Mouse (Mus musculus) brain, adult 2 months (tissue): ENCODE data around the gene Gm44503.

Experiments used
- DNase-seq: peaks from one replicate; pipeline ENCODE4 v3.0.0; 2011; ENCODE audit warnings: low read depth, low spot score

Gene Gm44503

DNA sequence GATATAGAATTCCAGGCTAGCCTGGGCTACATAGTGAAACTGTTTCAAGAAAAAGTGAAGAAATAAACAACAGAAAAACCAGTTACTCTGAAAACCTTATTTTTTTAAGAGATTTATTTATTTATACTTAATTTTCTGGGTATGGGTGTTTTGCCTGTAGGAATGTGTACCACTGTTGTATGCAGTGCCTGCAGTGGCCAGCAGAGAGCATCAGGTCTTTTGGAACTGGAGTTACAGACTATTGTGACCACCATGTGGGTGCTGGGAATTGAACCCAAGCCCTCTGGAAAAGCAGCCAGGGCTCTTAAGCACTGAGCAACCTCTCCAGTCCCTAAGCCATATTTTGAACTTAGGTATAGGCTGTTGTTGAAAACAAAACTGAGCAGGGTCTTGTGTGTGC lies 14.3 kb downstream of the Gm44503 start:
- DNase-seq = no peak

DNA sequence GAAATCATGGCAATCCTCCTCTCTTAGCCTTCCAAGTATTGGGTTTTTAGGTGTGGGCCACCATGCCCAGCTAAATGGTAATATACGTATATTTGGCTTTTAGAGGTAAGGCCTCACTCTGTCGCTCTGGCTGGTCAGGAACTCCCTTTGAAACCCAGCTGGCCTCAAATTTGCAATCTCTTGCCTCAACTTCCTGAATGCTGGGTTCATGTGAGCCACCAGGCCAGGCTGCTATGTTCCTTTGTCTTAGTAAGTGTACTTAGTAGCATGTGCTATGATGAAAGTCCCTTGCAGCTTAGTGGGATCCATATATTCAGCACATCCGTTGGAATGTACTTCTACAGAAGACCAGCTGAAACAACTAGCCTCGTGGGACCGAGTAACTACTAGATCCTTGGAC lies 16.1 kb downstream of the Gm44503 start:
- DNase-seq = no peak

DNA sequence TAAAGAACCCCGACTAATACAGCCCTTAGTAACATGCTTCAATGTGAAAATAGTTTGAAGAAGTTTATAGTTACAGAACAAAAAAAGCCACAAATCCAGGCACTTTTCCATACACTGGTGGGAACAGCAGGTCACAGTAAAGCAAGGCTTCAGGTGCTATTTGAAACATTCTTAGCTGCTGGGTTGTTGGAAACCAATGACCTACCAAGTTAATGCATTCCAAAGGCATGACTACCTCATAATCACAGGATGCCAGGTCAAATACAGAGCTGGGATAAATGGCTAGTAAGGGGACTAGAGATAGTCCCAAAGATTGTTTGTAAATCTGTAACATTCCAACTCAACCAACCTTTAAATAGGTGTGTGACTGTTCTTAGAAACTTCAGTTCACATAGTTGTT lies 16.6 kb downstream of the Gm44503 start:
- no peak for DNase-seq

DNA sequence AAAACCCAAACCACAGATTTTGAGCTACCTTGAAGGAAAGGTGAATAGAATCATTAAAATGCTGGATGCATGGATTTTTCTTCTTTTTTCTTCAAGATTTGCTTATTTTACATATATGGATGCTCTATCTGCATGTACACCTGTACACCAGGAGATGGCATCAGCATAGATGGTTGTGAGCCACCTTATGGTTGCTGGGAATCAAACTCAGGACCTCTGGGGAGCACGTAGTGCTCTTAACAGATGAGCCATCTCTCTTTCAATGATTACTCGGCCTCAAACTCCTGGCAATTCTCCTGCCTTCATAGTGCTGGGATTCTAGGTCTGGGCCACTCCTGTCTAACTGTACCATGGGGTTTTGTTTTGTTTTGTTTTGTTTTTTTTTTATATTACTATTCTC lies 24.4 kb downstream of the Gm44503 start:
- DNase-seq = no peak

DNA sequence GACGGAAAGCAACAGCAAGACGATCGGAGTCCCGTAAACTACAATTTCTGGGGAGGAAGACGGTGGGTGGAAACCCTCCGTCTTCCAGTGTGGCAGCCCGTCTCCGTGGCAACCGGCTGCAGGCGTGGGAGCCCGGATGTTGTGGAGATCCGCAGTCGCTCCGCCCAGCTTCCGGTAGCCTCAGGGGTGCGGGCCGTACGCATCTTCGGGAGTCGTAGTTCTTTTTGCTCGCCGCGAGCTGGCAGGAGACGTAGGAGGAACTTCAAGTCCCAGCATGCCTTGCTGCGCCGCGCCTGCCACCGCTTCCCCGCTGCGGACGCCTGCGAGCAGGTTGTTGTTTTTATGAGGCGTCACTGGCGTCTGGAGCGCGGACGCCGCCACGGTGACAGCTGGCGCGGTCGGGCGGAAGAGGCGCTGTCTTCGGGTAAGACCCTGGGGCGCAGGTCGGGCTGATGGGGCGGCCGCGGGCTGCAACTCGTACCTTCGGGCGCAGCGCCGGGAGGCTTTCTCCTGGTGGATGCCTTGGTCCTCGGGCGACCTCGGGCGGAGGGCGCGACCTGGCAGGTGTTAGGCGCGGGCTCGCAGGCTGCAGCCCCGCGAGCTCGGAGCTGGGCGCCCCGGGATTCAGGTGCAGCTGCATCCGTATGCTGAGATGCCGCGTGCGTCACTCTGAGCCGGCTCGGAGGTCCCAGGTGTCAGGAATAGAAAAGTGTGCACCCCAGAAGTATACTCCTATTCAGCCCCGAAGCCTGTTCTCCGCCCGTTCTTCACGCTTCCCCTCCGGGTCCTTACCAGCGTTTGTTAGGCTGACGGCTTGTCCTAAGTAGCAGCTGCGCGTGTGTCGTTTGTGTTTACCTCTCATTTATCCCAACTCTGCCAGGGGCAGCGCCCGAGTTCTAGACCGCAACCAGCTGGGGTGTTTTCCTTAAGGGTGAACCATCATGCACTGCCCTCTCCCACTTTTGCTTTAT lies 26.9 kb downstream of the Gm44503 start, which contains the start of the genes Ccpg1os and Ccpg1:
Gene Ccpg1os (minus strand): TSS at position 133 of the 971 bp plus-strand sequence.
Gene Ccpg1 (plus strand): TSS at position 180 of the 971 bp plus-strand sequence.
- DNase-seq = peak; percentile 100

DNA sequence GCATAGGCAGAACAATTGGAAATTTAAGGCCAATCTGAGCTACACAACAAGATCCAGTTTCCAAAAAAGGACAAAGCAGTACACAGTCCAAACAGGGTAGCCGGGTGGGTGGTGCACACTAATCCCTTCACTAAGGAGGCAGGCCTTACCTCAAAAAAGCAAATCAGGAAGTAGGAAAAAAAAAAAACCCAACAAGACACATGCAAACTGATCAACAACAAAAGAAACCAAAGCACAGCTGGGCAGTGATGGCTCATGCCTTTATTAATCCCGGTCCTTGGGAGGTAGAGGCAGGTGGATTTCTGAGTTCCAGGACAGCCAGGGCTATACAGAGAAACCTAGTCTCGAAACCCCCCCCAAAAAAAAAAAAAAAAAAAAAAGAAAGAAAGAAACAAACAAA lies 29.1 kb downstream of the Gm44503 start:
- no peak for DNase-seq

DNA sequence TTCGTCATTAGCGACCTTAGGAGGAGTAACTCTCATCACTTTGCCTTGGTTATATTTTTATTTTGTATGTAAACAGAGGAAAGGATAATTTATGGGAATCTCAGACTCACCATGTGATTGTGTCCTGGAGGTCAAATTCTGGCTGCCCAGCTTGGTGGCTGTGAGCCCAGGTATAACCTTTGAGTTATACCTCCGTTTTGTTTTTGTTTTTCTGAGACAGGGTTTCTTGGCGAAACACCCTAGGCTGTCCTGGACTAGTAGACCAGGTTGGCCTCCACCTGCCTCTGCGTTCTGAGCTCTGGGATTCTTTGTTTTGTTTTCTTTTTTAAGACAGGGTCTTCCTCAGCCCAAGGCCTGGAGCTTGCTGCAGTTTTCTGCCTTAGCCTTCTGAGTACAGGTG lies 30.1 kb downstream of the Gm44503 start:
- DNase-seq = no peak

DNA sequence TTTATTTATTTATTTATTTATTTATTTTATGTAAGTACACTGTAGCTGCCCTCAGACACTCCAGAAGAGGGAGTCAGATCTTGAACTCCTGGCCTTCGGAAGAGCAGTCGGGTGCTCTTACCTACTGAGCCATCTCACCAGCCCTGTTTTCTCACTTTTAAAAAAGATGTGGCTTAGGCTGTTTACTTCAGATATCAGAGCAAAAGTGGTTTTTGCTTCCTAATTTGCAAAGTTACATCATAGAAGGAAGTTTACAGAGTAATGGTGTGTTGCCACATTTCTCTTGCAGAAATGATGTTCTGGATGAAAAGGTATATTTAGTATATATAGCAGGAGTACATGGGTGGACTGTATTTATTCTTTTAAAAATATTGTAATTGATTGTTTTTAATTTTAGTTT lies 32.8 kb downstream of the Gm44503 start:
- DNase-seq = no peak

DNA sequence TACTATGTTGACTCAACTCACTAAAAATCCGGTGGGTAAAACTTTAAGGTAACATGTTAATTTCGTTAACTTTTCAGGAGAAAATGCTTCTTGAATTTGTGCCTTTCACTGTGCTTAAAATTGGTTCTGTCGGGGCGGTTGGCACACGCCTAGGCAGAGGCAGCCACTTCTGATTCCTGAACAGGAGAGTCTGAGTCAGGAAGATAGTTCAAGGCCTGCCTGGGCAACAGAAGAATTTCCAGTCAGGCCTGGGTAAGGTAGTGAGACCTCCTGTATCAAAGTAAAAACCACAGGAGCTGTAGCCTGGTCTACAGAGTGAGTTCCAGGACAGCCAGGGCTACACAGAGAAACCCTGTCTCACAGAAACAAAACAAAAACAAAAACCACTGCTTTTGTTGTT lies 33.9 kb downstream of the Gm44503 start:
- no peak for DNase-seq

DNA sequence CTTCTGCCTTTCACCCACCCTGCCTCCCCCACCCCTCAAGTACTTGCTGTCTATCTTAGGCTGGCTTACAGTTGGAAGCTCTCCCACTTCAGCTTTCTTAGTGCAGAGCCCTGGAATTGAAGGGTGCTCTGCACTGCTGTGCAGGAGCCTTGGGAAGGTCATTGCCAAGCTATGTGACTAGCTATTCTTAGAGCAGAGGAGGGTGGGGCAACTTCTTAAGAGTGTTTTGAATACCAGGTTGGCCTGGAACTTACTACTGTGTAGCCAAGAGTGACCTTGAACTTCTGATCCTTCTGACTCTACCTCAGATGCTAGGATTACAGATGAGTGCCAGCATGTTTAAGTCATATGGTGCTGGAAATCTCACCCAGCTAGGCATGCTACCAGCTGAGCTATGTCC lies 37.5 kb downstream of the Gm44503 start:
- no peak for DNase-seq

DNA sequence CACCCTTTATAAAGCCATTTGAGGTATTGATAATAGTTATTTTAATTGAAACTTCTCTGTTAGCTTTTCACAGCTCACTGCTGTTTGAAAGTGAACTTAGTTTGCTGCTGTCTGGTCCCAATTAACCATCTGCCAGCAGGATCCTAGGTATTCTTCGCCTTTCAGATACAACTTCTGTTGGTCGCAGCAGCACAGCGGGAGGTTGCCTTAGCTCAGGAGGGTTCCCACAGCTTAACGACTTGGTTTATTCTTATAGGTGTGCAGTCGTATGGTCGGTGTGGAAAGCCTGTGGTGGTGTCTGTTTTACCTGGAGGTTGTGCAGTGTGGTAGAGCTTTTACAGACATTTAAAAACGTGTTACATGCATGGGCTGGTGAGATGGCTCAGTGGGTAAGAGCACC lies 38.2 kb downstream of the Gm44503 start:
- DNase-seq = no peak

DNA sequence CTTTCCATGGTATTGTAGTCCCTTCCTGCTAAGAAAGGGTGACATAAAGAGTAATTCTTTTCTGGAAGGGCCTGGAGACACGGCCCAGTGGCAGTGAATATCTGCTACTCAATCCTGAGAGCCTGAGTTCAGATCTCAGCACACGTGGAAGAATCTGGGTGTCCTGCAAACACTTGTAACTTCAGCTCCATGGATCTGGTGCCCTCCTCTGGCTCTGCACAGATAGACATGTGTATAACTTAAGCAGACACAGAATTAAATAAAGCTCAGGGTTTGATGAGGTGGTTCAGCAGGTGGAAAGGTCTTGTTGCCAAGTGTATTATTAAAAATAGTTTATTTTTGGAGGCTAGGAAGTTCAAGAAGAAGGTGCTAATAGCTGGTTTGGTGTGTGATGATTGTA lies 41.8 kb downstream of the Gm44503 start:
- DNase-seq = no peak

DNA sequence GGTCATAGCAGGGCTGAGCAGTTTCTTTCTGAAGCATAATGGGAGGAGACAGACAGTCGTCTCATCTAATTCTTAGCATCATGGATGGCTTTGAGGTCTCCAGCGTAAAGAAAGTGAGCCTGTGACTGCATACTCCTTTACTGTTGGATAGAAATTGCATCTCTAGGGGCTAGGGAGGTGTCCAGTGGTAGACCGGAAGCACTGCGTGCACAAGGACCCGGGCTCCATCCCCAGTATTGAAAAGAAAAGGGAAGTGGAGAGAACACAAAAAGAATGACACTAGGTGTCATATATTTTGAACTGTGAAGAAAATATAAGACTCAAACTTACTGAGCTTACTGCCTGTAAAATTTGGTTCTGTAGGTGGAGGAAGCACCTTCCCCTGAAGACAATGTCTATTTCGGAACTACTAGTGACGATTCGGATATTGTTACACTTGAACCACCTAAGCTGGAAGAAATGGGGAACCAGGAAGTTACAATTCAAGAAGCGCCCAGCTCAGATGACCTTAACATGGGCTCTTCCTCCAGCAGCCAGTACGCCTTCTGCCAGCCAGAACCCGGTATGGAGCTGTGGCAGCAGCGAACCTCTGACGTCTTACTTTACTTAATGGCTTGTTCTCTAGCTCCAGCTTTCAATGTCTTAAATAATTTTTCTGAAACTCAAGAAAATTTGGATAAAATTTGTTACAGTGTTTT lies 42.8 kb downstream of the Gm44503 start:
- no peak for DNase-seq

DNA sequence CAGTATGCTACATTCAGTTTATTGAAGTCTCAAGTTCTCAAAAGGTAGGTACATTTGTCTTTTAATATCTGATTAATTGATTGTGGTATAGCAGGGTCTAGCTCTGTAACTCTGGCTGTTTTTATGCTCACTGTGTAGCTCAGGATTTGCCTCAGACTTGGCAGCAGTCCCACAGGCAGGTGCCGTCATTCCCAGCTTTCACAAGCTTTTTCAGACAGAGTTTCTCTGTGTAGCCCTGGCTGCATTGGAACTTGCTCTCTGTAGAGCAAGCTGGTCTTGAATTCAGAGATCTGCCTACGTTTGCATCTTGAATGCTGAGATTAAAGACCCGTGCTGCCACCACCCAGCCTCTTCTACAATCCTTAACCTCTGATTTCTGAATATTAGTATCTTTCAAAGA lies 43.5 kb downstream of the Gm44503 start:
- no peak for DNase-seq

DNA sequence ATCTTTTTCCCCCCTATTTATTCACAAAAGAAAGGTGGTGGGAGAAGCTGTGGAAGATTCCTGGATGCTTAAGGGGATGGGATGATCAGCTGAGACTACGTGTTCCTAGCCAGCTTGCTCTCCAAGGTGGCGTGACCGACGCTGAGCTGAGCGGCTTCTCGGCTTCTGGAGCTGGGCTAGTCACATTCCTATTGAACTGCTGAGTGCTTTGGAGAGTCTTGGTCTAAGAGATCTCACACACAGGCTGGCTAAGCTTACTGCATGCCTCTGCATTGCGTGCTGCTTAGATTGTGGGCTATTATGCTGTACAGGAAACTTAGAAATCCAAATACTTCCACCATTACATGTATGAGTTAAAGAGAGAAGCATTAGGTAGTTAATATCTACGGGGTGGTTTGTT lies 45.4 kb downstream of the Gm44503 start:
- DNase-seq = no peak

DNA sequence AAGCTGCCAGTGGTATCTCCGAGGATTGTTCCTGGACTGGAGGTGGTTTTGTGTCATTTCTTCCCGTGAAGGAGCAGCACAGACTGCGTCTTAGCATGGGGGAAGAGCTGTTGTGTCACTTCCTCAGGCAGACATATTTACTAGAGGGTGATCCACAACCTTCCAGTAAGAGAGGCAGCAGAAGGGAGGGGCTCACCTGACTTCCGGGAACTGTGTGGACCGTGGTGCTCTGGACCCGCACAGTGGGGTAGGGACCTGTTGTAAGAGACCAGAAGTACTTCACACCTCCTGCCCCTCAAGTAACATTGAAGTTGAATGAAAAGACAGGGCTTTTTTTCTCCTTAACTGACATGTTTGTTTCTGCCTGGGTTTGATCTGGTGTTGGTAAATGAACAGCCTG lies 46.5 kb downstream of the Gm44503 start:
- DNase-seq = no peak

DNA sequence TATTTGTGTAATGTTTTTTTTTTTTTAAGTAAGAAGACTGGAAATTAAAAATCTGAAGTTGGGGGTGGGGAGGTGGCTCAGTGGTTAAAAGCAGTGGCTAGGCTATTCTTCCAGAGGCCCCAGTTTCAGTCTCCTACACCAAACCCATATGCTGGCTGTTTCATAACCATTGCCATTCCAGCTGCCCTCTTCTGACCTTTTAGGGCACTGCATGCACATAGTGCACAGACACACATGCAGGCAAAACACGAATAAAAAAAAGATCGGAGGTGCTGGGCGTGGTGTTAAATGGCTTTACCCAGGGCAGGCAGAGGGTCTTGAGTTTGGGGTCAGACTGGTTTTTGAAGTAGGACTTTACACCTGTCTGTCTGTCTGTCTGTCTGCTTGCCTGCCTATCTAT lies 47.5 kb downstream of the Gm44503 start:
- DNase-seq = no peak

DNA sequence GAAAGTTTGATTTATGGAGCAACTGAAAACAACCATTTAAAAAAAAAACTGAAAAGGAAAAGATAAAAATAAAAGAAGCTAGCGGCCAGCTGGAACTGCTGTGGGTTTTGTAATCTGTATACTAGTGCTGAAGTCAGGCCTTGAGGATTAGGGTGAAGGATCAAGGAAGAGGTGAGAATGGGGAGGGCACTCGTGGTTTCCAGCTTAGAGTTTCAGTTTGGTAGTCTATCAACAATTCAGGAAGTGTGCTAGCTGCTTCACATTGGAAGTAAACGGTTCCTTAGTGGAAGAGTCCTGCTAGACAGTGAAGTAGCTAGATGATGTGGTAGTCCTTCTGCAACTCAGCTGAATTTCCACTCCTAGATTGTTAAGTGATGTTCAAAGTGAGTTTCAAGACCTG lies 49.7 kb downstream of the Gm44503 start:
- DNase-seq = no peak

DNA sequence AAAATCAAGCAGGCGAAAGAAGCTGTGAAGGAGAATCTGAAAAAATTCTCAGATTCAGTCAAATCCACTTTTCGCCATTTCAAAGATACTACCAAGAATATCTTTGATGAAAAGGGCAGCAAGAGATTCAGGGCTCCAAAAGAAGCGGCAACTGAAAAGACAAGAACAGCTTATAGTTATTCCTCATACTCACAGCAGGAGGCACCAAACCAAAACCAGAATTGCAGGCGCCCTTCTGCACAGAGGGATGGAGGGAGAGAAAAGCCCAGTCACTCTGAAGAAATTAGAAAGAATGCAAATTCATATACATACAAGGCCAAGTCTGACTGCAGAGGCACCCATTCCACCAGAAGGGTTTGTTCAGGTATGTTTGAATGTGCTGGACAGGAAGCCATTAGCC lies 54.0 kb downstream of the Gm44503 start:
- DNase-seq = no peak

DNA sequence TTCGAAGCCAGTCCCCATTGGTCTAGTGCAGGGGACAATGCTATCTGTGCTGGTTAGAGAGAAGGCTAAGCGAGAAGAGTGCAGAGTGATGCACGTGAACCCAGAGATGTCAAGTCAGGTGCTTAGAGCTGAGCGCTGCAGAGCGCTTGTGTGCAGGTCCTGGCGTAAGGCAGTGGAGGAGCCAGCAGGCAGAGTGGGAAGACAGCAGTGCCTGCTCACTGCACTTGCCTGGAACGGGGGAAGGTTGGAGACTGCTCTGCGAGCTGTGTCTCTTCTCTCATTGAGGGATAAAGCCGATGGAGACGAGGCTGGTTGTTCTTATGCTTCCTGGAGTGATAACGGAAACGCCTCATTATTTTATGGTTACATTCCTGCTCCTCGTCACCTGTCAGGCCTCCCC lies 56.1 kb downstream of the Gm44503 start:
- peak; percentile 69 for DNase-seq

DNA sequence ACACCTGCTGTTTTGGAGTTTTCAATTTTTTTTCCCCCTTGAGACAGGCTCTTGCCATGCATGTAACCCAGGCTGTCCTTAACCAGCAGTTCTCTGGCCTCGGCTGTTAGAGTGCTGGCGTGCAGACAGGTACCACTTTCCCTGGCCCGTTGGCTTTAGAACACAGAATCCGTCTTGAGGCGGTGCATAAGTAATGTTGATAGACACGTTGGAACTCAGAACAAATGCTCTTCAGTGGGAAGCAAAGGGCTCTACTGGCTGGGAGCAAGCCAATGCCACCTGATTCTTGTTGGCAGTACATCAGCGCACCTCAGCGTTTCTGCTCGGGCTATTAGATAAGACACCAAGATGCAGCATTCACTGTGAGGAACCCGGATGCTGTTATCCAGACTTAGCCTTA lies 61.2 kb downstream of the Gm44503 start:
- peak; percentile 74 for DNase-seq

DNA sequence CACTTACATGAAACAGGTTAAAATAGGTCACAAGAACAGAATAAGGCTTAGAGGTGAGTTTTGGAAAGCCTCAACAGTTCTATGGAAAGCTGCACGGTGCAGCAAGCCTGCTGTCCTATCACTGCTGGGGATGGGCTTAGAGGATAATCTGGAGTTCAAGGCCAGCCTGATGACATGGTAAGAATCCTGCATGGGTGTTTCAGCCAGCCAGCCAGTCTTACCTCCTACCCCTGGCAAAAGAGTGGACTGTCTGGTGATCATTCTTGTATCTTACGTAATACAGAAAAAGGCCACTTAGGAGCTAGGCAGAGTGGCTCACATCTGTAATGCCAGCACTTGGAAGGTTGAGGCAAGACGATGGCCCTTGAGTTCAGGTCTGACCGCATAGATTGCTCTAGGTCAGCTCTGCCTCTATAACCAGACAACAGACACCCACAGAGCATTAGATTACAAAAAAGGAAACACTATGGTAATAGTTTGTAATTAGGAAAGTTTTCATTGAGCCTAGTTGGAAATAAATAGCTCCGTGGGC lies 62.0 kb downstream of the Gm44503 start:
- DNase-seq = no peak
